Mouse (Mus musculus) frontal cortex, adult 2 months (tissue): ENCODE results near the gene Stx18. TPM values are rescaled to one million over a fixed set of nuclear protein-coding genes. Genes with fewer than 3 reads are reported as not detected.
A peak's percentile ranks its signal among the peaks of the same experiment; 100 is the strongest.

Source experiments
- DNase-seq, 2 experiments: peaks; one replicate each; pipeline ENCODE4 v3.0.0; 2022; ENCODE audit warnings: low spot score in 1 of 2; ENCODE audit errors: extremely low spot score in 1 of 2
- polyA plus RNA-seq: library from polyadenylated mRNA; depleted of rRNA; stranded (reverse); fragments of >200 nt; gene quantifications from 2 replicates; pipeline ENCODE4 v1.2.3, GENCODE M21; 2012

Gene Stx18
- polyA plus RNA-seq, 1 experiment, result 48.9 TPM

- DNase-seq, result no peak
Measured at GRCm38 (mm10) chr5:38076326-38076725, 37.8 kb downstream of the Stx18 start.

DNA sequence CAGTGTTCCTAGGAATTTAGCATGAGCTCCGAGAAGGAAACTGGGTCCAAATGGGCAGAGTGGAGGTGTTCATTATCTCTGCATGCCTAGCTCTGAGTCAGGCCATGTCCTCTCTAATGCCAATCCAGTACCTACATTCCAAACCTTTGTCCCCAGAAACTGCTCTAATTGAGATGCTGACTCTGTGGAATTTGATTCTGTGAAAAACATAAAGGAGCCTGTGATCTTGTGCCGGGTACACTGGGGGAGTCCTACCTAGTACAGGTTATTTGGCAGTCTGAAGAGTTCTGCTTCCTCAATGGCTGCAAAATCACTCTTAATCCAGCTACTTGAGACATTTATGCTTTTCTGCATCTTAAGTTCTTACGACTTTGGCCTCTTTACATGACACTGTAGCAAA is 40.0 kb downstream of the Stx18 start:
- no peak for DNase-seq

- DNase-seq, result no peak
Measured at GRCm38 (mm10) chr5:38080472-38080871, 41.9 kb downstream of the Stx18 start.

DNA sequence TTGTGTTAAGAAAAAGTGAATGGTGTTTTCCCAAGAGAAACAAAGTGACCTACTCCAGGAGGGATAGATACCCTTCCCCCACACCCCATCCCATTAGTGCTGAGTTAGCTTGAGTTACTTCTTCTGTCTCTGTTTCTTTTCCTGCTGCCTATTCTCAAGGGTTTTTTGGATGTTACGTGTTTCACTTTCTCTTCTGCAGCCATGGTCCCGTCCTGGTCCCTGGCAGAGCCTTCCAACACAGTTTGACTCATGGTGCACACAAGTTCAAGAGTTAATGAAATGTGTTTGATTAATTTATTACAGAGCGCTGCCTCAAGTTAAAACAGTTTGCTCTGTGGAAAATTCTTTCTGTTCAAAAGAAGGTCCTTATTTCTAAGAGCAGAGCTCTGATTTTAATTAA is 44.0 kb downstream of the Stx18 start:
- DNase-seq, result no peak

DNA sequence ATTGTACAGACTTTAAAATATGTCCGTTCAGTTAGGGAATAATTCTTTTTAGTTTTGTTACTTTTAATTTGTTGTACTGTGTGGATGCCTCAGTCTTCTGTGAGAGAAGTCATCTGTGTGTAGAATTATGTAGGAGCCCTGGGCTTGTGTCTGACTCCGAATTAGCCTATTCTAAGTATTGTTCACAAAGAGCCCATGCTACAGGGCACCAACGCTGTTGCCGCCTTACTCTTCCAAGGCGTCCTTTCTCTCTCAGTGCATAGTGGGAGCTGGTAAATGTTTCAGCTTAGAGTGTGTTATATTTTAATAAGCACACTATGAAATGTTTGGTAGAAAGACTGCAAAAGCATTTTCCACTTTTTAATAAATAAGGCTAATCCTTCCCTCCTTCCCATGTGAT is 44.8 kb downstream of the Stx18 start:
- no peak for DNase-seq

GRCm38 (mm10) chr5:38084616-38085015 is 46.1 kb downstream of the Stx18 start:
- DNase-seq, result no peak

GRCm38 (mm10) chr5:38085561-38086392 is 47.2 kb downstream of the Stx18 start:
- peak in 1 of 2 experiments; percentile 80 for DNase-seq

- no peak for DNase-seq
Measured at GRCm38 (mm10) chr5:38090111-38090510, 51.6 kb downstream of the Stx18 start.

DNA sequence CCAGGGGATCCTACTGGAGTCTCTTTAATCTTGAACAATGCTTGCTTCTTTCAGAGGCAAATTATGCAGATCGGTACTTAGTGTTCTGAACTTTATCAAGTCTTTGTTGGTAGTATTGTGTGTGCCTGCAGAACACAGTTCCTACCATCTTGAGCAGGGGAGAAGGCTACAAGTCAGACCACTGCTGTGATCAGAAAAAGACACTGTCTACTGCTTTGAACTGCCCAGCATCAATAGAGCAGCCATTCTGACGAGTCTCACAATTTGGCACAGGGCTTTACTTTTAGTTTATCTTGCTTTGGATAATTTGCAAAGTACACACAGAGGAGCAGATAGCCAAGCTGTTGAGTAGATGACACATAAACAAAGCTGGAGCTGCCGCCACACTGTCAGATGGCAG is 52.0 kb downstream of the Stx18 start:
- DNase-seq, result no peak

DNA sequence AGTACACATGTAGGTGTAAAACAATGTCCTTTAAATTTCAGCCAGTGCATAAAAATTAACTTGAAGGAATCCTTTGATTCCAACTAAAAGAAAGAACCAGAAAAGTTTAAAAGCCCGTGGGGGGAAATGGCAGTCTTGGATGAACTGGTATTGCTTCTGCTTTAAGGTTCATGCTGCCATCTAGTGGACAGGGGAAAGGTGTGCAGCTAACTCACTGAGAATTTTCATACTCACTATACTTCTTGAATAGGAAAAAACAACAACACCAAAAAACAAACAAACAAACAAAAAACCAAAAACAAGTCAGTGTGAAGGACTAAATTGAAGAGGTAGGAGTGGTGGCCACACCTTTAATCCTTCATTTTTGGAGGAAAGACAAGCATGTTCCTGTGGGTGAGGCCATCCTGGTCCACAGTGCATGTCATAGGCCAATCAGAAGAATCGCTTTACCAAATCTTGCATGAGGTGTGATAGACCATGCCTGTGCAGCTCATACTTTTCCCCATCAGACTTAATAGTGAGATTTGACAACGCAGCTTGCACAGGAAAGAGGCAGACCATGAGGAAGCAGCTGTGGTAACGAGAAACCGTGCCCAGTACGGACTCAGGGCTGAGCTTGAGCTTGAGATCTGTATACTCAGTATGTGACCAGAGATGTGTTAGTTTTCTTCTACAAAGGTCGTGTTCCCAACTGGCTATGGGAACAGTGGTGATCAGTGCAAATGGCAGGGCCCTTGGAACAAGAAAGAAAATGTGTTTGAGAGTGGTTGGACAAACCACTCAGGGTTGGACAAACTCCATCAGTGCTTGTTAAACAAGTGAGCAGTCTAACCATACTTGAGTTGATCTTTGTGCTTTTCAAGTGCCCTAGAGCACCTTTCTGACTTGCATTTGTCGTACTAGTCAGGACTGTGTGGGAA is 52.8 kb downstream of the Stx18 start:
- DNase-seq, result peak in 1 of 2 experiments; percentile 84

GRCm38 (mm10) chr5:38091966-38092304 is 53.4 kb downstream of the Stx18 start:
- DNase-seq, result no peak

DNA sequence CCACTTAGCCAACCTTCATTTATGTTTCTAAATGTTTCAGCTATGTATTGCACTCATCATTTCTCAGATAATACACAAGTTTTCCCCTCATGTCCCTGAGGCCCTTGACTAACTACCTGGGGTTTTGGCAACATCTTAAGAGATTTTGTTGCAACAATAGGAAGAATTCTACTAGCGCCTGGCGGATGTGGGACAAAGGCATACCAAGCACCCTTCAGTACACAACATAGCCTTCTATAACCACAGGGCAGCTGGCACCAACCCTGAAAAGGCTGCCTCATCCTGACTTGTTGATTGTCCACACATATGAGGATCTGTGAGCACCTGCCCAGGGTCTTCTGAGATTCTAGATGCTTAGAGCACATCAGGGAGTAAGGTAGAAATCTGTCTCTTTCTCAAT is 55.8 kb downstream of the Stx18 start:
- DNase-seq, result no peak

- DNase-seq, result peak in 1 of 2 experiments; percentile 64
Measured at GRCm38 (mm10) chr5:38097501-38098093, 59.1 kb downstream of the Stx18 start.

DNA sequence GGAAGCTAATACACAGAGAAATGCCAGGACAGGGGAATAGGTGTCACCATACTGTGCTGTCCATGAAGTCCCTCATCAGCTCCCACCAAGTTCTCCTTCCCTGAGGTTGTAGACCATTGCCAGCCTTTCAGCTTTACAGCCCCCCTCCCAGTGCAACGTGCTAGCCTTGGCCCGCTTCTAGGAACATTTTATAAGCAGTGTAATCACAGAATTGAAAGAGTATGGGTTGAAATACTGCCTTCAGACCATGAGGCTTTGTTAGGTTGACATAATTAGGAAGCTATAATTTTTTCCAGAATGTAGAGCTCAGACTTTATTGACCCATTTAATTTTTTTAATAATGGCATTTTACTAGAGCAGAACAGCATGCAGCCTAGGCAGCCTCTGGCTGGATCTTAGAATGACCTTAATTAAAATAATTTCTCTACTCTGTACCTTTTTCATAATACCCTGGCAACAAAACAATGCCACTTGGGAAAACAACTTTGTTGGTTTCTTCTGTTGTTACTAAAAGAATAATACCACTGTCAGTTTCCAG is 60.7 kb downstream of the Stx18 start:
- no peak for DNase-seq

DNA sequence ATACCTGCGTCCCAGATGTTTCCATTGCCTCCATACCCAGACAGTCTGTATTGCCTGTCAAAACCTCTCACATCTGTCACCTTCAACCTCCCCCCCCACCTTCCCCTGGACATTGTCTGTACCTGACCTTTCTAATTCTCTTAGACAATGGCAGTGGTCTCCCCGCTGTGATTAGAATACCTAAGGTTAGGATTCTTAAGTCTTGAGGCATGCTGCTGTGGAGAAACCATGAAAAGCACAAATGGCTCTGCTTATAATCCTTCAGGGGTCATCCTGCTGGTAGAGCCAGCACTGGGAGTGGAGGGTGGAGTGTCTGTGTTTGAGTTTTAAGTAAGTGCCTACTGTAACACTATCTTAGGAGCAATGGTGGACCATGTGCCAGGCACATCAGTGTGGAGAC is 64.4 kb downstream of the Stx18 start:
- DNase-seq, result no peak

GRCm38 (mm10) chr5:38106080-38106697 is 67.6 kb downstream of the Stx18 start:
- no peak for DNase-seq

DNA sequence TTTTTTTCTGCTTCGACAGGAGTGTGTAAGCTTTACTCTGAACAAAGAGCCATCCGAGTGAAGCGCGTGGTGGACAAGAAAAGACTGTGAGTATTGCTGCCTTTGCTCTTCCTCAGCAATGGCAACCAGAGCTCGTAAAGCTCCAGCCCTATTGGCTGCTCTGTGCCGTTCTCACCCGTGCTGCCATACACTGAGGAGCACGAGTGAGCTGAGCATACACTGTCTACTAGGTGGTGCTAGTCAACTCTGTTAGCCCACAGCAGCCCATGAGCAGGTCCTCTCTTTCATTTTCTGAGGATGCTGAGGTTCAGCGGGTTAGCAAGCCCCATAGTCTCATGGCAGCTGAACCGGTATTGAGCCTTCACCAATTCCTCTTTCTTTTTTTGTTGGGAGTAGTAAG is 68.3 kb downstream of the Stx18 start:
- no peak for DNase-seq

GRCm38 (mm10) chr5:38114526-38114925 is 76.0 kb downstream of the Stx18 start:
- DNase-seq, result no peak

DNA sequence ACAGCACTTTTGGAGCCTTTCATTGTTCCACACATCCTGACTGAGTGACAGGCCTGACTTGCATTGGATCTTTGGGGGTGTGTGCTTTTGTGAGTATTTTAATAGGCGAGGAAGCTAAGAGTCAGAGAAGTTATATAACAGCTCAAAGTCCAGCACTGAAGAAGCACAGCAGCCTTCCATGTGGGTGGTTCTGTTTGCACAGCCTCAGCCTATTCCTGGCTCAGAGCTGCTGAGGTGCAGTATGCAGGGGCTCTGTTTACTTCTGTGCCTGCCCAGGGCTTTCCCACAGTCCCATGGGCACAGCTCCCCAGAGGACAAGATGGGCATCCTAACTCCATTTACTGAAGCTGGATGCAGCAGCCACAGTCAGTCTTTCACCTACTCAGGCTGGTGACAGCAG is 78.5 kb downstream of the Stx18 start:
- peak; percentile 77 to 80 for DNase-seq

GRCm38 (mm10) chr5:38119268-38119667 is 80.7 kb downstream of the Stx18 start:
- DNase-seq, result no peak

DNA sequence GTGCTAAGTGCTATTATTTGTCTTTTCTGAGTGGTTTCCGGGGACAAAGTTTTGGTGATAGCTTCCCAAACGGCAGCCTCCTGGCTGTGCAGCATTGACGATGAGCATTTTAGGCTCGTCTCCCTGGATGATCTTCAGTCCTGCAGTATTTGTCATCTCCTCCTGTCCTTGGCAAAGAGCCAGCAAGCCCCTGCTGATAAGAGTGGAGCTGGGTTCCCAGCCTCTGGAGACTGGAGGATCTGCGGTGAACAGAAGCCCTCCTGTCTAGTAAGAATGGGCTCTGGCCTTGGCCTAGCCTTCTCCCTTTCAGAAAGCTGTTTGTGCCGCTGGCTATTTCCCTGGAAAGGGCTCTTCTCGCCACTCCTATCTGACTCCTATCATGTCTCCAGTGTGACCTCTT is 83.2 kb downstream of the Stx18 start:
- DNase-seq, result no peak
